Mouse (Mus musculus) CD4-positive helper T cell, adult 2 months (primary cell): Measurements from ENCODE around the gene Furin.

Experiments used
- DNase-seq: peaks from one replicate; pipeline ENCODE4 v3.0.0-alpha.2; 2012; ENCODE audit warnings: low read depth, missing footprints, low spot score

Gene Furin

DNA sequence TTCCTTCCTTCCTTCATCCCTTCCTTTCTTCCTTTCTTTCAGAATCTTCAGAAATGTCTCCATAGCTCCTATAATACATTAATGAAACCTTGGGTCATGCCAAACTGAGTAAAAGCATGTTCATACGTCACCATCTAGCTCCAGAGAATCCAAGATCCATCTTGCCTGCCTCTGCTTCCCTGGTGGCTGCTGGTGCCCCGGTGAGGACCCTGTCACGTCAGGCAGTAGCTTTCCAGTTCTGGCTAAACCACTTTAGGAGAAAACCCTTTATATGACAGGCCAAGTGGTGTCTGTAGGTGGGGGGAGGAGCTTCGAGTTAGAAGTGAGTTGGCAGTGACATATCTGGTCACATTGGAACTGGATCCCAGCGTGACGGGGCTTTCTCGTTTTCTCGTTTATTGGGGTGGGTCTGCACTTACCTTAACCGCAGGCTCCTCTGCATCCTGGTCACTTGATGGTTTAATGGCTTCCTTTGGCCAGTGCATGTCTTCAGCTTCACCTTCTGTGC, at the start of gene Furin:
Gene Furin (minus strand): TSS at position 249 of the 508 bp plus-strand sequence.
- peak; percentile 70 for DNase-seq

DNA sequence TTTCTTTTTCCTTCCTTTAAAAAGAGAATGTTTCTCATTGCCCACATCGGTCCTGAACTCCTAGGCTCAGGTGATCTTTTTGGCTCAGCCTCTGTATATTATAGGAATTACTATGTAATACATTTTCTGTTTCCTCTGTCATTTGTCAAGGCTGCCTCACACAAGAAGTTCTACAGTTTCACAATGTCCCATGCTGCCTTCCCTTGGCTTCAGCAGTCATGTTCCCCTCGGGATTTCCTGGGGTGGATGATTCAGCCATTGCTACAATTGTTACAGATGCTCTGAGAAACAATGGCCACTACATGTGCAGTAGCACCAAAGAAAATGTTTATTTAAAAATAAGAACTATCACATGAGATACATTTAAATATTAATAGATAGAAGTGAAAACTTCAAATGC, 49.5 kb upstream of the Furin start:
- DNase-seq: no peak

DNA sequence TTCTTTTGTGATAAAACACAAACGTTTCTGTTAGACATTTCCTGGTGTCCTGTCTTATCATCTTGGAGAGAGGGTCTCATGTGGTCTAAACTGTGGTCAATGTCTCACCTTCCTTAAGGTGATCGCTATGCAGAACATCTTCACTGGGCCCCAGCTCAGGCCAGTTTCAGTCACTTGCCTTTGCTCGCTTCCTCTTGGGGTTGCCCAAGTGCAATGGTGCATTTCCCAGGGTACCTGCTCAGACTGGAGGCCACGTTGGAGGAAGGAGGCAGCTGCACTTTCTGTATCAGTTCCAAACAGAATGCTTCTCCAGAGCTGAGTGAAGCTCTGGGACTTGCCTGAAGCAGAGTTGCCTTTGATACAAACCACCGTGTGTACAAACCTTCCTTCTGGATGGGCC, 48.8 kb upstream of the Furin start:
- no peak for DNase-seq

DNA sequence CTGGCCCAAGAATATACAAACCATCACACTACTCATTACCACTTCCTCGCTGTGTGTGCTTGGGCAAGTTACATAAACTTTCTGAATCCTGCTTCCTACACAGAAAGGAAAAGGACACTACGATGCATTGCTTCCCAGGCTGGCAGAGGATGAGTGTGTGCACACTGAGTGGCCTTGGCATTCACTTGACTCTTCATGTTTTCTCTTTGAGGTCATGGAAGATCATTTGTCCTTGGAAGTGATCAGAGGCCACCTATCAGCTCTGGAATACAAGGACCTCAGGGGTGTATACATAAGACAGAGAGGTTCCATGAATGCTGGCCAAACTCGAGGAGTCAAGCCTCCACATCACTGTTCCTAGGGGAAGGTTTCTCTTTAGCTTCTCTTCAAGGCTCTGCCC, 47.9 kb upstream of the Furin start:
- no peak for DNase-seq

DNA sequence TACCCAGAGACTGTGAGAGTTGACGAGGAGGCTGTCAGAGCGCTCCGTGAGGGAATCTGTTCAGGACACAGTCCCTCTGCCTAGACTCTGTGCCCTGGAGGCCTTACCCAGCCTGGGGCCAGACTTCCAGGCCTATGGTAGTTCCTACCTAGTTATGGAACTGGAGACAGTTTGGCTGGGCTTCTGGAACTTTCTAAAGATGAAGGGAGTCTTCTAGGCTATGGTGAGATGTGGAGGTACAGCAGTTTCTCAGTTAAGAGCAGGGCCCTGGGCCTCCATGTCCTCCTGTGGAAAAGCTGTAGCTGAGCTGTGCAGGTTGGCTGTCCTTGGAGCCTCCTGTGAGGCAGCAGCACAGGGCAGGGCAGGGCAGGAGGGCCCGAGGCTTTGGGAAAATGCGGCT, 47.0 kb upstream of the Furin start:
- DNase-seq: no peak

DNA sequence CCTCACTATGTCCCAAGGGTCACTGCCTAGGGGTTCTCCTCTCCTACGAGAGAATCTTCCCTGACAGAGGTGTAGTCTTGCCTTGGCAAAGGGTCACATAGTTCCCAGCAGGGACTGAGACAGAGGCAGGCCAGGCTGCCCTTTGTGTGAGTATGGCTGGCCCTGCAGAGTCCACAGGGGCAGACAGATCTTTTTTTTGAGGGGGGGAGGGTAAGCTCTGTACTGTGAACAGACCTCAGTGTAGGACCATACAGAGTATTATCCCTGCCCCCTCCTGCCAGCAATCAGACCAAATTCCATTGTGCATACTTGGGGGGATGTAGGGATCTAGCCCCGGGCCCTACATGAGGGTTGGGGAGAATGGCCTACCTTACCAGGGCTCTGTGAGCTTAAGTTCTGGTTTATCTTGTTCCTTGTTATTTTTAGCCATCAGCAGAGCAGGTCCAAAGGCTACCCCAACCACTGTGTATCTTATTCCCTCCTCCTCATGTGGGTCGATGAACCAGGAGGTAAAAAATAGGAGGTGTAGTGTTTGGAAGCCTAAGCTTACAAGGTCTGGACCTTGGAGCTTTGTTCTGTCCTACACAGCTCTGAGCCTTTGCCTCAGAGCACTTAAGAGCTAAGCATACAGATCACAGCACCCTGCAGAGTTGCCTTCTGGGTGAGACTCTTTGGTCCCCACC, 46.5 kb upstream of the Furin start:
- DNase-seq: no peak

DNA sequence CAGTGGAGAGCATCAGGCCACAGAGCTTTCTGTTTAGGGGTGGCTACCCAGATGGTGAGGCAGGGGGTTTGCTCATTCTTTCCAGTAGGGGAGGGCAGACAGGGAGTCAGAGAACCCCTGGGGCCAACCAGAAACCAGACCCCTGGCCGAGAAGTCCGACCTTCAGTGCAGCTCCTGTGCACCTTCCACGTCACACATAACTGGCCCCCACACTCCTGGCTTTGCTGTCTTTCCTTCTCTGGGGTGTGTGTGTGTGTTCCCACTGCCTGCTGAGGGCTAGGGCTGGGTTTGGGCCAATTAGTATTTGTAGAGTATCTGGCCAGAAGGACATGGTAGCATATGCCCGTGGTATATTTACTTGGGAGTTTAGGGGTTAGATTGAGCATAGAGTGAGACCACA, 45.1 kb upstream of the Furin start:
- DNase-seq: no peak

DNA sequence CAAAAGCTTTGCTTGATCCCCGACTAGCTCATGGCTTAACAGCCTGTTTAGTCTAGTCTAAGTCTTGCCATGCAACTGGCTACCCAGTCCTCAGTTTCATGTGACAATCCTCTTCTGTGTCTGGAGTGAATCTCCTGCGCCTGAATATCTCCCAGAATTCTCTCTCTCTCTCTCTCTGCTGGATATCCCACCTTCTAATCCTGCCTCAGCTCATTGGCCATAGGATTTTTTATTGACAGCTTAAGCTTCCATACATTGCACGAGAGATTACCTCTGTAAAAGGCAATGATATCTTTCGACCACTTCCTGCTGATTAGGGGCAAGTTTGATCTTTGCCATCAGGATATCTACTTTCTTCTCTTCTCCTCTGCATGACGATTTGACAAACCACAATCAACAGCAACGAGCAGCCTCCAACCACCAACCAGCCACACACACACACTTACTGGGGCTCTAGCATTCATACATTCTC, 44.4 kb upstream of the Furin start:
- DNase-seq: peak; percentile 82

DNA sequence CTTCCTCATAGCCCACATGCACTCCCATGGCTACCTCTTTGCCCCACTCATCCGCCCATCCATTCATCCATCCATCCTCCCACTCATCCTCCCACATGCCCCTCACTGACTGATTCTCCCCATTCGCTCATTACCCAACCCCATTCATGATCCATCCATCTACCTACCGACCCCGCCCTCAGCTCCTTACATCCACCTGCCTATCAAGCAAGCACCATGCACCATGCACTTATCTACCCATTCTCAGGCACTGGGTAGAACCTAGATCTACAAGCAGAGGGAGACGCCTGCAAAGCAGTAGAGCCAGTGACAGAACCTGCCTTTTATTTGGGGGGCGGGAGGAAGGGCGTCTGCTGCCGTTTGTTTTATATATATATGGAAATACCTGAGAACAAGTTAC, 42.1 kb upstream of the Furin start:
- DNase-seq: no peak

DNA sequence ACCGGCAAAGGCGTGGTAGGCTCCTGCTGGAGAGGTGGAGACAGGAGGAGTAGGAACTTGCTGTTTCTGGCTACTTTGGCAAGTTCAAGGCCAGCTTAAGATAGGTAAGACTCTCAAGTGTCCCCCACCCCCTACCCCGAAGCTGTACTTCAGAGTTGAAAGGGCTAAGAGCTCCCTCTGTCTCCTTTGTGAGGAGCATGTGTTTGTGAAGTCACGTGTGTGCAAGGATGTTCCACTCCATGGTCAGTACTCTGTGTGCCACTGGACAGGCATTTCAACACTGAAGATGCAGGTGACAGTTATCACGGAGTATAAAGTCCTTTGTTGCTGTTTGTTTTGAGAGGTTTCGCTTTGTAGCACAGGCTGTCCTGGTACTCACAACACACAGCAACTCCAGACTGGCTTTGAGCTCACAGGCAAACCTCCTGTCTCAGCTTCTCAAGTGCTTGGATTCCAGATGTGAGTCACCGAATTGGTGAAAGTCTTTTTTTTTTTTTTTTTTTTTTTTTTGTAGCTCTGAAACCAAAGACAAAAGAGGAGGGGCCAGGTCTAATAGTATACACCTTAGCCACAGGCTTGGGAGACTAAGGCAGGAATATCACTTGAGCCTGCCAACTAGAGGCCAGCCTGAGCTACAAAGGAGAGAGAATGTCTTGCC, 41.1 kb upstream of the Furin start:
- DNase-seq: no peak

DNA sequence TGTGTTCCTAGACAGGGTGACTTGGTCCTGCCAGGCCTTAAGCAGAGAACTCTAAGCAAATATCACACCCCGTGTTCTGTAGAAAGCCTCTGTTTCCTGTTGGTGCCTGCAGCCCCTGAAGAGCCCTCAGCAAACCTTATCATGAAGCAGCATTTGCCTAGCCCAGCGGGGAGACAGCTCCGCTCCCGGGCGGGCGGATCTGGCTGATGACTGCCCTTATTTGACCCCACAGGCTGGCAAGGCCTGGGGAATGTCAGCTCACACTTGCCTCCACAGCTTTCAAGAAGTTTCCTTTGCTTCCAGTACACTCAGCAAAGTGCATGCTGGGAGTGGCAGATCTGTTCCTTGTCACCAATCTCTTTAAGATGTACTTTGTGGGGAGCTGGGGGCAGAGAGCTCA, 40.3 kb upstream of the Furin start:
- DNase-seq: peak; percentile 49

DNA sequence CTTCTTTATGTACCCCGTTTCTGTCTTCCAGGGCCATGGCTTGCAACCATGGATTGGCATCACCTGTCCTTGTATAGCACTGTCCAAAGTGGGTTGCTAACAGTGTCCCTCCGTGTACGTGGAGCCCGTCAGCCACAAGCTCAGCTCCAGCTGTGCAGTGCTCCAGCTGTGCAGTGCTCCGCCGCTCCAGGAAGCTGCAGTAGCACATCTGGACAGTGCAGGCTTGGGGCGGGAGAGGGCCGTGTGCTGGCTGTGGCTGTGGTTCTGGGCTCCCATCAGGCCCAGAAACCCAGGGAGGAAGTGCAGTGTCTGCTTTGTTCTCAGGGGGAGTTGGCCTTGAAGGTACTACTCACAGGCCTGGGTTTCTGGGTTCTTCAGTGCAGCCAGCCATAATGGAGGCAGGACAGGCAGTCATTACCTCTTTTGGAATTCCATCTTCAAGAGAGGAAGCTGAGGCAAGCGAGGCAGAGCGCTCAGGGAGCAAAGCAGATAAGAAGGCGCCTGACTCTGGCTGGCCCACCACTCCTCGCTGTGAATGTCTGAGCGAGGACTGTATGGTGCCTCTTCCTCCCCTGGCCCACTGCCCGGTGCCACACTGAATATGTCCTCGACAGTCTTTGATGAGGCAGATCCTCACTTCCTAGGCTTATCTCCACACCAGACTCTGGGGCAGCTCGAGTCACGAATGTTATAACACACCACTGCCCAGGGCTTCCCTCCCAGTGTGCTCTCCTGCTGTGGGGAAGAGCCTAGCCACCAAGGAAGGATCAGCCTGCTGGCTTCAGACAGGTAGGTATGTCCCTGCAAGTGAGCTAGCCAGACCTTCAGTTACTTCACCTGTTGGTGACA, 39.4 kb upstream of the Furin start:
- peak; percentile 27 for DNase-seq

DNA sequence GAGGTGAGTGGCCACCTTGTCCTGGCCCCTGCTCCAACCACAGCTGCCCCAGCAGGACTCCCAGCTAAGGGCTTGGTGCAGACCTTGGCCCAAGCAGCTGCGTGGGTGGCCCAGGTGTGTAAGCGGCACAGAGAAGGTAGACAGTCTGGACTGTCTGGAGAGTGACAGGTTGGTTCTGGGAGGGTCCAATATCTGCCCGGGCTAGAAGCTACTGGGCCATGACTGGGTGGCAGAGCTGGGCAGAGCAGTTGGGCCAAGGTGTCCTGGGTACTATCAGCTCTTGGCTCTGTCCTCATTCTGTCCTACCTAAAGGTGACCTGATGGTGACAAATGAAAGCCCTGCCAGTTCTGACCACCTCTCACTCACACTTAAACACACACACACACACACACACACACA, 37.9 kb upstream of the Furin start:
- no peak for DNase-seq

DNA sequence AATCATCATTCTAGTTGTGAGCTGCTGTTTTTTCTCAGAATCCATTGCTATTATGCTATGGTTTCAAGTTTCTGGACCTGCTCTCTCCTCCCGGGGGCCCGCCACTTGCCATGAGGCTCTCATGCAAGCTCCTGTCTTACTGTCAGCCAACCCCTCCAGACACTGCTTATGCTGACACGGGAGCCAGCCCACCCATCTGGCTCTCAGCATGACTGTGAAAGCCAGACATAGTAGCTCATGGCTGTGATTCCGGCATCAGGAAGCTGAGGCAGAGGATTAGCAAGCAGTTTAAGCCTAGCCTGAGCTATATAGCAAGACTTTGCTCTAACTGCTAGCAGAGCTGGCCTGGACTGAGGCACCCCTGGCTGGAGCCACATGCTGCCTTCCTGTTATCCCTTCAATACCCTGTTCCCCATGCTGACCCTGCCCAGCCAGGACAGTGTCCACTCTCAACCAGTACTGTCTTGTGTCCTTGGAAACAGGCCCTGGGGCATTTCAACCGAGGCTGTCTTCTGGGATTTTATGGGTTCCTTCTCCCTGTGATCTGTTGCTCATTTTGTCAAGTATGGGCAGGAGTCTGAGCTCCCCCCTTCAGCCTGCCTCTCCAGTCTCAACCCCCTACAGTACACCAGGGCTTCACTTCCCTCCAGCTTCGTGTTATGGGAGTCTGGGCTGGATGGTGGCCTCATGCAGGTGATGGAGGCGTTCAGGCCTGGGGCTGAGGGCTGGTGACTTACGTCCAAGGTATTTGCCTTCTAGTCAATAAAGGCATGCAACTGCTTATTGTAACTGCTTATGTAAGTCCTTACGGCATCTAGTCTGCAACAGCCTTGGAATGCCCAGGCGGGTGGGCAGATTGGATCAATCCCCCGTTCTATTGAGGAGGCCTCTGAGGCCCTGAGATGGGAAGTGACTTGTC, 37.0 kb upstream of the Furin start:
- DNase-seq: no peak

DNA sequence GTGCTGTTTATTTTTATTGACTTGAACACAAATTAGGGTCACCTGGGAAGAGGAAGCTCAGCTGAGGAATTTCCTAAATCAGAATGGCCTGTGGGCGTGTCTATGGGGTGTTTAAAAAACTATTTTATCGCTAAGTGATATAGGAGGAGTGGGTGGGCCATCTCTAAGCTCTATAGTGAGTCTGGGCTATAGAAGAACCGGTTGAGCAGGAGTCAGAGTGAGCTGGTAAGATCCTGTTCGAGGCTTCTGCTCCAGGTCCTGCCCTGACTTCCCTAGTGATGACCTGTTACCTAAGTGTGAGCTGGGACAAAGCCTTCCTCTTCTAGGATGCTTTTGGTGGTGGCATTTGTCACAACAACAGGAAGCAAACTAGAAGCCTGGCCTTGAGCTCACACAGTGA, 35.4 kb upstream of the Furin start:
- no peak for DNase-seq

DNA sequence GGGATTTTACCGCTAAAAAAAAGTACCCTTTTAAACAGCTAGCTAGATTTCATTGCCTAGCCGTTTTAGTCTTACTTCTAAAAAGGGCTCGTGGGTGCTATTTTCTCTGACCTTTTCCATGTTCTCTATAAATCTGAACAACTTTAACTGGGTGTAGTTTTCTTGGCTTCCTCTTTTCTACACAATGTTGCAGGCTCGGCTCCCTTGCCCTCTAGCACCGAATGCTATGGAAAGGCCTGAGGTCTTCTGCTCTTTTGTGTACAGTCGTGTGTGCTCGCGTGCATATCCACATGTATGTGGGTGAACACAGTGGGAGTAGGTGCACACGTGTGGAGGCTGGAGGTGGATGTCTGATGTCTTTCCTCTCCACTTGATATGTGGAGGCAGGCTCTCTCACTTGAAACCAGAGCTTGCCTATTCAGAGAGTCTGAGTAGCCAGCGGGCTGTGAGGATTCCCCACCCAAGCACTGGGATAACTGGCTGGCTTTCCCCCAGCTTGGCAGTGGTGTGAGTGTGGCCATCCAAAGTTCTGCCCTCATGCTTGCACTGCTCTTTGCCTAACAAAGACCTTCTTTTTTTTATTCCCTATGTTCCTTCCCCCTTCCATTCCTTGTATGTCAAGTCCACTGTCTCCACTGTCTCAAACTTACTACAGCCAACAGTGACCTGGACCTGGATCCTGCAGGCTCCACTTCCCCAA, 34.7 kb upstream of the Furin start:
- DNase-seq: no peak

DNA sequence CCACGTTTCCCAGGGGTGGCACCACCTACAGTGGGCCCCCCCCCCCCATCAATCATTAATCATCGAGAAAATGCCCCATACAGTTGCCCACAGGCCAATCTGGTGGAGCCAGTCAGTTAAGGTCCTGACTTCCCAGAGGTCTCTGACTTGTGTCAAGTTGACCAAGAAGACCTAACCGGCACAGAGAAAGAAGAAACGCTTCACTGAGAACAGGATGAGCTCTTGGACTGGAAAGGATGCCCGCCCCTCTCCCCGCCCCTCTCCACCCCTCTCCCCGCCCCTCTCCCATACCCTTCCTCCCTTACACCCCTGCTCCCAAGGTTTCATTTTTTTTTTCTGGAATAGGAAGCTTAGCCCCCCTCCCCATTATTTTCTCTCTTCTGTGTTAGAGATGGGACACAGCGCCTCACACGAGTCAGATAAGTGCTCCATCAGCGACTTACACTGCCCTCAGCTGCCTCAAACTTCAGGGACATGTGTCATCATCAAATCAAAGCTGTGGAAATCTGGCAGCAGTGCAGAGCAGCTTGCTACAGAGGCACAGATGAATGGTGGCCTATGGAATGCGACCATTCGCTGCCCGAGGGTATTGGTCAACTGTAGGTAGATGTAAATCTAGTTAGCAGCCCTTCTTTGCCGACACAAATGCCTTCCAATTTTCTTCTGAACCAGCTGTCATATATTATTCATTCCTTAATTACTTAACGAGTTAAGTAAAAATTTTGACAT, 34.0 kb upstream of the Furin start:
- DNase-seq: no peak

DNA sequence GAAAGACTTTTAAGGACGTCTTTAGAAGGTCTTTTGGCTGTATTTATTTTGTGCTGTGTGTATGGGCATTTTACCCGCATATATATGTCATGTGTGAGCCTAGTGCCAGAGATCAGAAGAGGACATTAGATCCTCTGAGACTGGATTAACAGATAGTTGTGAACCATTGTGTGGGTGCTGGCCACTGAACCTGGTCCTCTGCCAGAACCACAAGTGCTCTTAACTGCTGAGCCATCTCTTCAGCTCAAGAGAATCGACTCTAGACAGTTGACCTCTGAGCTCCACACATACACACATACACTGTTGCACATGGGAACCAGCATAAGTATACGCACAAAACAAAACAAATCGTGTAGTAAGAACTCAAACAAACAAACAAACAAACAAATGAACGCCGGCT, 31.3 kb upstream of the Furin start:
- DNase-seq: no peak

DNA sequence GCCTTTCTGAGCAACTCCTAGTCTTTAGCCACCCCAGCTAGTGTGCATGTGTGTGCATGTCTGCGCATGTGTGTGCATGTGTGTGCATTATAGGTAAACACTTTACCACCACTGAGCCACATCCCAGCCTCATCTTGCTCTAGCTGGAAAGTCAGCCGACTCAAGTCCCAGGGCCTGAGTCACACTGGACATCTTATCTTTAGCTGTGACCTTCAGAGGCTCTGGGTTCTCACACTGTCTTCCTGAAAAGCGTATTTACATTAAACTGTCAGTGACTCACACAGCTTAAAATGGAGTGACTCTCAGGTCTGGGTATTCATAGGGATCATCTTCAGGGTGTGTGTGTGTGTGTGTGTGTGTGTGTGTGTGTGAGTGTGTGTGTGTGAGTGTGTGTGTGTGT, 30.4 kb upstream of the Furin start:
- no peak for DNase-seq

DNA sequence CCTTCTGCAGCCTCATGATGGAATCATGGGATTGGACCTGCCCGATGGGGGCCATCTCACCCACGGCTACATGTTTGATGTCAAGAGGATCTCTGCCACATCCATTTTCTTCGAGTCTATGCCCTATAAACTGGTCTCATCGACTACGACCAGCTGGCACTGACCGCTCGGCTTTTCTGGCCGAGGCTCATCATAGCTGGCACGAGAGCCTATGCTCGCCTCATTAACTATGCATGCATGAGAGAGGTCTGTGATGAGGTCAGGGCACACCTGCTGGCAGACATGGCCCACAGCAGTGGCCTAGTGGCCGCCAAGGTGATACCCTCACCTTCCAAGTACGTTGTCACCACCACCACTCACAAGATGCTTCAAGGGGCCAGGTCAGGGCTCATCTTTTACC, 24.4 kb upstream of the Furin start:
- DNase-seq: no peak
